Mouse (Mus musculus) myocyte (in vitro differentiated cells): Measurements from ENCODE around the gene Rbbp5. TPM values are rescaled to one million over a fixed set of nuclear protein-coding genes. Genes with fewer than 3 reads are reported as not detected.

Experiments used
- H3K27me3 ChIP-seq: one replicate; pipeline ENCODE4 v1.6.1; 2011; ENCODE audit not compliant: control insufficient read depth, insufficient read depth, insufficient read length
- H3K36me3 ChIP-seq: one replicate; pipeline ENCODE4 v1.6.1; 2011; ENCODE audit not compliant: control insufficient read depth, insufficient read depth
- H3K4me2 ChIP-seq: one replicate; pipeline ENCODE4 v1.6.1; 2011; ENCODE audit warnings: low read depth, control low read depth
- H3K4me3 ChIP-seq: one replicate; pipeline ENCODE4 v1.5.1; 2011; ENCODE audit warnings: mild to moderate bottlenecking, control low read depth, moderate library complexity
- H3K79me2 ChIP-seq: one replicate; pipeline ENCODE4 v1.6.1; 2011; ENCODE audit not compliant: control insufficient read depth, insufficient read depth
- H3ac ChIP-seq: one replicate; pipeline ENCODE4 v1.6.1; 2011; ENCODE audit not compliant: control insufficient read depth, insufficient read length
- CEBPB ChIP-seq: IDR thresholded peaks from 2 replicates; pipeline ENCODE4 v1.6.1; 2011; ENCODE audit warnings: mild to moderate bottlenecking, moderate library complexity; ENCODE audit not compliant: poor library complexity, insufficient read depth, severe bottlenecking
- E2F4 ChIP-seq: IDR thresholded peaks from one replicate; pipeline ENCODE4 v1.6.1; 2011; ENCODE audit warnings: mild to moderate bottlenecking, control low read depth, moderate library complexity; ENCODE audit not compliant: insufficient read depth
- MAX ChIP-seq: IDR thresholded peaks from one replicate; pipeline ENCODE4 v1.6.1; 2011; ENCODE audit warnings: low read depth, mild to moderate bottlenecking, control low read depth
- MYOD1 ChIP-seq, 3 experiments: IDR thresholded peaks; one replicate each; pipeline ENCODE4 v1.6.1; 2011; ENCODE audit warnings: control low read depth in 2 of 3, low read depth in 2 of 3, mild to moderate bottlenecking in 2 of 3, moderate library complexity in 1 of 3; ENCODE audit not compliant: insufficient read length in 2 of 3, control insufficient read depth in 1 of 3
- MYOG ChIP-seq, 3 experiments: IDR thresholded peaks; one replicate each; pipeline ENCODE4 v1.6.1; 2011; ENCODE audit warnings: control low read depth in 2 of 3, low read depth in 2 of 3, mild to moderate bottlenecking in 2 of 3; ENCODE audit not compliant: insufficient read length in 2 of 3, control insufficient read depth in 1 of 3, insufficient read depth in 1 of 3
- POLR2A ChIP-seq: IDR thresholded peaks from one replicate; pipeline ENCODE4 v1.6.1; 2011; ENCODE audit warnings: low read depth, mild to moderate bottlenecking, control low read depth, moderate library complexity; ENCODE audit not compliant: insufficient read length
- POLR2AphosphoS2 ChIP-seq: IDR thresholded peaks from one replicate; pipeline ENCODE4 v1.6.1; 2011; ENCODE audit warnings: low read depth, control low read depth; ENCODE audit not compliant: insufficient read length
- REST ChIP-seq: IDR thresholded peaks from one replicate; pipeline ENCODE4 v1.6.1; 2011; ENCODE audit warnings: mild to moderate bottlenecking, control low read depth, moderate library complexity; ENCODE audit not compliant: insufficient read depth, insufficient read length
- SRF ChIP-seq: IDR thresholded peaks from one replicate; pipeline ENCODE4 v1.6.1; 2011; ENCODE audit warnings: low read depth; ENCODE audit not compliant: control insufficient read depth, insufficient read length
- TCF12 ChIP-seq: IDR thresholded peaks from one replicate; pipeline ENCODE4 v1.6.1; 2011; ENCODE audit warnings: mild to moderate bottlenecking, control low read depth; ENCODE audit not compliant: poor library complexity, insufficient read depth, severe bottlenecking
- TCF3 ChIP-seq: IDR thresholded peaks from one replicate; pipeline ENCODE4 v1.6.1; 2011; ENCODE audit warnings: low read depth, control low read depth; ENCODE audit not compliant: insufficient read length
- USF1 ChIP-seq: IDR thresholded peaks from one replicate; pipeline ENCODE4 v1.6.1; 2011; ENCODE audit warnings: low read depth, mild to moderate bottlenecking, control low read depth, moderate library complexity
- polyA plus RNA-seq: library from polyadenylated mRNA; unstranded; fragments of >200 nt; fragmentation: generic; extraction: Trizol; gene quantifications from one replicate; pipeline ENCODE4 v1.2.1, GENCODE M21; 2012; ENCODE audit warnings: missing spikeins

Rbbp5 gene
- polyA plus RNA-seq, 1 experiment: 27.3 TPM

DNA sequence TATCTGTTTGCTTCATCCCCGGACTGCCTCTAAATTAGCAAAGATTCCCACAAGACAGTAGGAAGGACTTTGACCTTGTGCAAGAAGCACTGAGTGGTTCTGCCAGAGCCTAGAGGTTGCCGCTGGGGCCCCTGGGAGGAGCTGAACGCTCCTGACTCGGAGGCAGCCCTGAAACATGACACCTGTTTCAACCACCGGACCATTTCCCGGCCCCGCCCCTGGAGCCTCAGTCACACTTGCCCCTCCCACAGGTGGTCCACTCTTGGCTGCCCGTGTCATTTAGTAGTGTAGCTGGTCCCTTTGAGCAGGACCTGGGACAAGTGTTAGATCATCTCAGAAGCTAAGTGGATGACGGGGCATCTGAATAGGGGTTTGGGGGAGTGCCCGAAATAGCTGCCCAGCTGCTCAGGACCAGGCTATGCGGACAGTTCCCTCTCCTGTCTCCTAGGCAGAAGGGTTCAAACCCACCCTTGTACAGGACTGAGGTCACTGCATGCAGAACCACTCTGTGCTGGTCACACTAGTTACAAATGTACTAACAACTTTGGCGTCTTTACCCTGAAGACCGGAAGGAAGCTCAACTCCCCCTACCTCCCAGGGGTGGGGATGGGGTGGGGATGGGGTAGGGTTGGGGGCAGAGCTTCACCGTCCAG is 64.1 kb downstream of the Rbbp5 start:
- Histone ChIP-seq H3K36me3 (no peaks in the 10 kb centered on the region), H3K4me3 (no peak overlapping the region), H3K4me2 (no peak overlapping the region), H3K27me3 (peaks cover 84% of the 10 kb centered on the region), H3K79me2 (no peaks in the 10 kb centered on the region), H3ac (no peak overlapping the region)
- peak; percentile 34 for TF ChIP-seq REST
- no peak for TF ChIP-seq MYOG (IDR thresholded peaks at IDR 0.05; ENCODE audit: control insufficient read depth in 1 of 3, insufficient read depth in 1 of 3, insufficient read length in 2 of 3, low read depth in 2 of 3)

DNA sequence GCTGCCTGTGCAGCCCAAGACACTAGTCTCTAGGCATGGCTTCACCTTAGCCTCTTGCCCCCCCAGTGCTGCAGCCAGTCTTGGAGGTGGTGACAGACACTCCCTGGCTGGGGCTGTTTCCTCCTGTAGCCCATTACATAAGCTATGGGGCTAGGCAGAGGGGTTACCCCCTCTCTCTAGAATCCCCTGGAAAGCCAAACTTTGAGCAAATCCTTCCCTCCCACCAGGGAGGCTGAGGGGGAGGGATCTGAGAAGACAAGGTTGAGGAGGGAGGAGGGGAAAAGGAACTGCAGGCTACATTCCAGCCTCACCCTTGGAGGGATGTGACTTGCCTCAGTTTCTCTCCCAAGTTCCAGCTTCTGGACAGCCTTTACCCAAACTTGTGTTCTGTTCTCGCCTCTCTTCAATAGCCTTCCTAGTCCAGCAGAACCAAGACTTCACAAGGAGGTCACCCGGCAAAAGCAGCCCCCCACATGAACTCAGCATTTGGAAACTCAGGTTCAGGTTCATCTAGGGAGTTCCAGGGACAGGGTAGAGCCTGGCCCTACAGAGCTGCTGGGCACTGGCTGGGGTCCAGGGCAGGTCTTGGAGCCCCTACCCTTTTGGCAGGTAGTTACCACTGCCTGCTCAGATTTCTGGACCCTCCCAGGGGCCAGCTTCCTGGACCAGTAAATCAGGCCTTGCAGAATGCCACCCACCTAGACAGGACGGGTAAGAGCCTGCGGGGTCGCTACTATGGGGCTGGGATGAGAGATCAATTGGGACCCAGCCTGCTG is 64.8 kb downstream of the Rbbp5 start:
- Histone ChIP-seq H3K27me3 (peaks cover 80% of the 10 kb centered on the region), H3ac (no peak overlapping the region), H3K4me3 (no peak overlapping the region), H3K4me2 (no peak overlapping the region), H3K79me2 (no peaks in the 10 kb centered on the region), H3K36me3 (no peaks in the 10 kb centered on the region)
- TF ChIP-seq POLR2A (no peak), CEBPB (no peak)

GRCm38 (mm10) chr1:132542762-132543306 is 65.7 kb downstream of the Rbbp5 start, which contains the start of gene Cntn2:
TSS of gene Cntn2 (minus strand) at chr1:132543256.
- H3K79me2 ChIP-seq: no peaks in the 10 kb centered on the region
- H3K27me3 ChIP-seq: peaks cover 79% of the 10 kb centered on the region
- no peaks in the 10 kb centered on the region for H3K36me3 ChIP-seq
- H3K4me3 ChIP-seq: no peak within 1 kb of the TSS
- no peak within 1 kb of the TSS for H3ac ChIP-seq
- TF ChIP-seq E2F4 (no peak), TCF12 (no peak), TCF3 (no peak), REST (no peak), MYOG (IDR thresholded peaks at IDR 0.05; ENCODE audit: control insufficient read depth in 1 of 3, insufficient read depth in 1 of 3, insufficient read length in 2 of 3, low read depth in 2 of 3) (no peak), POLR2A (no peak), CEBPB (no peak), POLR2AphosphoS2 (no peak), USF1 (no peak)
- H3K4me2 ChIP-seq: no peak within 1 kb of the TSS

- Histone ChIP-seq H3ac (no peak overlapping the region), H3K4me3 (no peak overlapping the region), H3K4me2 (no peak overlapping the region), H3K79me2 (no peaks in the 10 kb centered on the region), H3K36me3 (no peaks in the 10 kb centered on the region), H3K27me3 (peaks cover 77% of the 10 kb centered on the region)
- TF ChIP-seq MYOG (IDR thresholded peaks at IDR 0.05; ENCODE audit: control insufficient read depth in 1 of 3, insufficient read depth in 1 of 3, insufficient read length in 2 of 3, low read depth in 2 of 3): no peak
- no peak for TF ChIP-seq REST
- no peak for TF ChIP-seq USF1
- no peak for TF ChIP-seq POLR2A
- no peak for TF ChIP-seq E2F4
- no peak for TF ChIP-seq TCF12
- TF ChIP-seq MYOD1 (IDR thresholded peaks at IDR 0.05; ENCODE audit: control insufficient read depth in 1 of 3, insufficient read length in 2 of 3, low read depth in 2 of 3): no peak
- TF ChIP-seq POLR2AphosphoS2: no peak
- TF ChIP-seq TCF3: no peak
- no peak for TF ChIP-seq MAX
- no peak for TF ChIP-seq CEBPB
- no peak for TF ChIP-seq SRF
These were observed 66.6 kb downstream of the Rbbp5 start for GRCm38 (mm10) chr1:132543789-132544188.

Other genes starting within 250 kb of the Rbbp5 start
- gene Gm10188, start 247.6 kb upstream of the Rbbp5 start, polyA plus RNA-seq: not detected
- gene Klhdc8a, start 178.7 kb upstream of the Rbbp5 start, polyA plus RNA-seq: 12.4 TPM
- gene Nuak2, start 161.2 kb upstream of the Rbbp5 start, polyA plus RNA-seq: 6.0 TPM
- 35.2 TPM for gene Tmcc2, start 86.1 kb upstream of the Rbbp5 start, polyA plus RNA-seq
- 6.9 TPM for gene Dstyk, start 59.8 kb upstream of the Rbbp5 start, polyA plus RNA-seq
- gene Tmem81, start 28.9 kb downstream of the Rbbp5 start, polyA plus RNA-seq: 1.9 TPM
- not detected for gene Cntn2, start 65.9 kb downstream of the Rbbp5 start, polyA plus RNA-seq